Mouse (Mus musculus) Muller cell, postnatal 12 days (primary cell): Measurements from ENCODE around the gene Ttc7b.

Source experiments
- DNase-seq: peaks from one replicate; pipeline ENCODE4 v3.0.0-alpha.2; 2015; ENCODE audit errors: inconsistent ontology term

The Ttc7b gene

DNA sequence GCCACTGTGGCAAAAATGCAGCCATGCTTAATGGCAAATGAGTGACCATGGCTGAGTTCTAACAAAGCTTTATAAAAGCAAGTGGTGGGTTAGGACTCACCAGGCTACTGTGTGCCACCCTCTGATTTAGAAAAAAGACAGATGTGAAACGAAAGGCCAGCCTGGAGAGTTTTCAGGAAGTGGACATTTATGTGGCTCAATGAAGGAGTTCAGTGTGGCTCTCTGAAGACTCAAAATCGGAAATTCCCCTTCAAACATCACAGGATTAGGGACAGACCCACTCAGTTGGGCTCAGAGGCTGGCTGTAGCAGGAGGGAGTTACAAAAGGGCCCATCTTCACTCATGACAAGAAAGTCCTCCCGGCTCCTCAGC lies 243.1 kb downstream of the Ttc7b start:
- DNase-seq: no peak

DNA sequence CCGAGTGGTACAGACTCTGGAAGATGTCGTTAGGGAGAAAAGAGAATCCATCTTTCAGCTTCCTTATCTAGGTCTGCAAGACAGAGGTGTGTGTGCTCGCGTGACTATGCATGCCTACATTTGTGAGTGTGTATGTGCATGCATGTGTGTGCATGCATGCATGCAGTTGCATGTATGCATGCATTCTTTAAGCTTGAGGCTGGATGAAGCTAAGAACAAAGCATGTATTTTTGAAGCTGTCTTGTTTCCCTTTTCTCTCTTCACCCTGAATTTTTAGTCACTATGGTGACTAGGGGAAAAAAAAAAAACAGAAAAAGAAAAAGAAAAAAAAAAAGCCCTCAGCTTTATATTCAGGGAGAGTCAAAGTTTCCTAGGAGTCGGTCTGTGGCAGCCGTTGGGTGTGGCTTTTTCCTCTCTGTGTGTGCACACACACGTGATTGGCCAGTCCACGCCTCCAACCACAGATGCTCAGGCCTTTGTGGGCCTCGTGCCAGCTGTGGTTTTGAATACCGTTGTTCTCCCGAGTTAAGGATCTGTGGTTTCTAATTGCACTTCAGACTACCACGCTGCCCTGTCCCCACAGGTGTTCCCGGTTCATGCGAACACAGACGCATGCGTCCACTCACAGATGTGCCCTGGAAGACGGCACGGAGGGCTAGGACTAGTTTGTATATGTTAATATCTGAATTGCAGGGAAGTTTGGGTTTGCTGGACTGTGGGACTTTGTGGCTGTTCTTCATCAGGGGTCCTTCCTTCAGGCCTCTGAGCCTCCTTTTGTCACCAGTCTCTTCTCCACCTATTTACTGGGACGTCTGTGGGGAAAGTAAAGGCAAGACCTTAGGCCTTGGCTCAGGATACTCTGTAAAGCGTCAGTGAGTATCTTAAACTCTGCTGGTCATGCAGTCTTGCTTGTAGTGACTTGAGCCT lies 243.8 kb downstream of the Ttc7b start:
- DNase-seq: peak; percentile 79

DNA sequence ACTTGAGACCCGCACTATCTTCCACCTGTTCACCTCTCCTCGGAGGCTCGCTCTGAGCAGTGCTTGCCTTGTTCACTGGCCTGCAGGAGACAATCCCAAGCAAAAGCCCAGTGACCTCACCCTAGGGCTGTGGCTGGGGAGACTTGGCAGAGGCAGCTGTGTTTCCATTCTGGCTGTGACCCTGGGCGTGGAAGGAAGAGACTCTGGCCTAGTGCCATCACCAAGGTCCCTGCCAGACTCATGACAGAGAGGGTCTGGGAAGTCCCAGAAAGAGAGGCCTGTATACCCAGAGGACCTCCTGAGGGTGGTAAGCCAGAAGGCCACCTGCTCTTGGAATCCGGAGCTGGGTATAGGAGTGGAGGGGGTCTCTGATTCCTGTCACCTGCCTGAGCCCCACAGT lies 244.8 kb downstream of the Ttc7b start:
- DNase-seq: peak; percentile 83

DNA sequence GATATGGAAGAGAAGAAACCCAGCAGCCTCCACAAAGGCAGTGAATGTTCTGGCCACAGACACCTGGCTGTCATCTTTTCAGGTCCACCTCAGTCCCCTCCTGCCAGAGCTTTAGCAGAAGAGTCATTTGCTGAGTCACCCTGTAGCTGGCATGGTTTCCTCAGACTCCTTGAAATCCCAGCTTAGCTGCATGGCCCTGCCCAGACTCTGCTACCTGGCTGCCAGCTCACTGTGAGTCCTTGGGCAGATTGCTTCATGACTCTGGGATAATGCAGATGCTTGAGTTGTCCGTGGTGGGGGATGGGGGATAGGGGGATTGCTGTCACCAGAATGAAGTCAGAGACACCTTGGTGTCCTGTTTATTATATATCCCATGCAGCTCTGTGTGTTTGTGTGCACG lies 247.6 kb downstream of the Ttc7b start:
- no peak for DNase-seq

DNA sequence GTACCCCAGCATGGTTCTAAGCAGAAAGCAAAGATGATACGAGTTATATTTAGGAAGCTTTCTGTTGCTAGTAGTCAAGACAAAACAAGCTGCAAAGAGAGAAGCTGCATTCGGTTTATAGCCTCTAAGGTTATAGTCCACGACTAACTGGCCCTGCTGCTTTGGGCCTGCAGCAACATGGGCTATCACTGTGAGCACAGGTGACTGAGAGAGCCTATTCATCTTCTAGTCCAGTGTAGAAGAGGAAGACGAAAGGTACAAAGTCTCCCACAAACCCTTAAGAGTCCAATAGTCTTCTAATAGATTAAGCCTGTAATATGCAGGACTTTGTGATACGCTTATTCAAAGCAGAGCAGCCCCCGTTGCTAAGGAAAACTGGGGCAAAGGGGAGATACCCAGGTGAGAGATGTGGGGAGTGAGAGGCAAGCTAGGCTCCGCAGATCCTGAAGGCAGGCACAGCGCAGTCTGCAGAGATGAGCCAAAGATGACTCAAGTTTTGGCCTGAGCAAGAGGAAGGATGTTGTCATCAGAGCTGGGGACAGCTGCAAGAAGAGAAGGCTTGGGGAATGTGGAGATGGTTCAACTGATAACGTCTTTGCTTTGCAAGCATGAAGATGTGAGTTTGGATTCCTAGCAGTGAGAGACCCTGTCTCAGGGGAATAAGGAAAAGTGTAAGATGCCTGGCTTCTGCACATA lies 250.5 kb downstream of the Ttc7b start:
- no peak for DNase-seq

DNA sequence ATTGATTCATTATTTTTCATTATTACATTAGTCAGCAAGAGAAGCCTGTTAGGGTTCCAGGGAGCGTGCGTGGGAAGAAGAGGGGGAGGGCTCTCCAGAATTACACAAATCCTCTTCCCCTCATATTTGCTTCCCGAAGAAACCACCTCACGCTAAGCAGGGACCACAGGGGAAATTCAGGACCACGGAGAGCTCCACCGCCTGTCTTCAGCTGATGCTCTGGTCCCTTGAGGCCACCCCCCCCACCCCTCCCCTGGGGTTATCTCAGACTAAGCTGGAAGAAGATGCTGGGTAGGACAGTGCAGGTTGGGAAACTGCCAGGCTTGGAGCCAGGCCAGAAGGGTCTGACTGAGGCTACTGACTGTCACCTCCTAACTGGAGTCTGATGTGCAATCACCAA lies 252.6 kb downstream of the Ttc7b start:
- DNase-seq: peak; percentile 79

DNA sequence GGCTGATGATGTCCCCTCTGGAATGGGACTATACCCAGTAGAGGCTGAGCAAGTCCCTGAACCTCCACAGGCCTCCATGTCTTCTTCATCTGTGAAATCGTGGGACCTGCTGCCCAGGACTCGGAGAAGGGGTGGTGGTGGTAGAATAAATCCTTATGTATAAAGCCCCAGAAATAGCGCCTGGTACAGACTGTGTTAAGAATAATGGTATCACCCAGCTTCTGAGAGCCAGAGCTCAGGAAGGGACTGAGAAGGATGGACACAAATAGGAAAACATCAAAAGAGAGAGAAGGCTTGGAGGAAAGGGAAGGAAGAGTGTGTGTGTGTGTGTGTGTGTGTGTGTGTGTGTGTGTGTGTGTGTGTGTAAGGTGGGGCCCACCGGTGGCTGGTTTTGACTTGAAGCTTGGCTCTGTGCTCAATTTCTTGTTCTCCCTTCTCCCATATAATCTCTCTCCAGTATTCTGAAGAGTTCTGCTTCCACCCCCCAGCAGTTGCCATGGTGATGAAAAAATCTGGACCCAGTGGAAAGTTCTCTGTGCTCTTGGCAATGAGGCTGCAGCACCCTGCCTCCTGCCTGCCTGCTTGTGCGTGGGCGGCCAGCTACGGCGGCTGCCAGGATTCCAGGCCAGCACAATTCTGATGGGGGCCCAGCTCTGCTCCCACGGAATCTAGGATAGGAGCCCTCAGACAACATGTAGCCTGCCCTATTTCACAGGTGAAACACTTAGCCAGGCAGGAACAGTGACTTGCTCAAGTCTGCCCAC lies 254.9 kb downstream of the Ttc7b start:
- DNase-seq: peak; percentile 83

DNA sequence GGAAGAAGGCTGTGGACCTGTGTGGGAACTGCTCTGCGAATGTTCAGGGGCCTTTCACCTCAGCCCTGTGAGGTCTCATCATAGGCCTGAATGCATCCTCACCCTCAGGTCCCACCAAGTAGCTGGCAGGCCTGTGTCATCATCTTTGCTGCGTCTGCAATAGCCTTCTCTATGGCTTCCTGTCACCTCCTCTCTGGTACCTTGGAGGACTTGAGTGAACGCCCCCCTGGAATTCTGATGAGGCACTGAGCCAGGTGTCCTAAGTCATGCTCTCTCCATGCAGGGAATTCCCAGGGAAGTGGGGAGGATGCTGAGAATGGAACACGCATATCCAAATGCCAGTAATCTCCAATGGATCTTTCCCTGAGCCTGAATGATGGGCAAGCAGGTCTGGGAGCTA lies 255.7 kb downstream of the Ttc7b start:
- DNase-seq: no peak

DNA sequence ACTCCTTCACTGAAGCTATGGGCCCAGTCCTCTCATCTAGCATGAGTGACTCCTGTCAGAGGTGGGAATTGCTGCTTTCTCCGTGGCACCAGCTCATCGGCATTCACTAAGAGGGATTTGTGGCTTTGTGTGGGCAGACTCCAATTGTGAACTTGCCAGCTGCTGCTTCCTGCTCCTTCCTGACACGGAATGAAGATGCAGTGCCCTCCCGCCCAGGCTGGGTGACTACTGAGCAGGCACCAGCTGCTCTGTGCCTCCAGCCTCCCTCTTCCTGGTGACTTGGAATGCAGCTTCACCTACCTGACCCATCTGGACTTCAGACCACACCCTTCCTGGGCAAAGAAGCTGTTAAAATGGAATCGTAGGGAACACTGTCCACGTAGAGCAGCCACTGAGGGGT lies 257.8 kb downstream of the Ttc7b start:
- peak; percentile 45 for DNase-seq

DNA sequence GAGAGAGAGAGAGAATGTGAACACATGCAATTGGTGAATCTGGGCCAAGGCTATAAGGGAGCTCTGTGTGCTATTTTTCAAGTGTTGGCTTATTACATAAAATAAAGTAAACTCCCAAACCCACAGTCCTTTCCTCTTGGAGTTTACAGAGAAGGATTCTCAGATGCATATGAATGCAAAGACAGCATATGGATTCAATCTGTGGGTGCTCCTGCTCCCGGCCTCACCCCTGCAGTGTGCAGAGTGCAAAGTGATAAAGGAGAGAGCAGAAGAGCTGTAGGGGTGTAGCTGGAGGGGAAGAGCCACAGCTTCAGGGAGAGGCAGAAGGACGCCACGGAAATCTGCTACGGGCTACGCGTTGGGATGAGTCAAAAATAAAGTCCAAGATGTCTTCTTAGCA lies 258.9 kb downstream of the Ttc7b start:
- DNase-seq: no peak

DNA sequence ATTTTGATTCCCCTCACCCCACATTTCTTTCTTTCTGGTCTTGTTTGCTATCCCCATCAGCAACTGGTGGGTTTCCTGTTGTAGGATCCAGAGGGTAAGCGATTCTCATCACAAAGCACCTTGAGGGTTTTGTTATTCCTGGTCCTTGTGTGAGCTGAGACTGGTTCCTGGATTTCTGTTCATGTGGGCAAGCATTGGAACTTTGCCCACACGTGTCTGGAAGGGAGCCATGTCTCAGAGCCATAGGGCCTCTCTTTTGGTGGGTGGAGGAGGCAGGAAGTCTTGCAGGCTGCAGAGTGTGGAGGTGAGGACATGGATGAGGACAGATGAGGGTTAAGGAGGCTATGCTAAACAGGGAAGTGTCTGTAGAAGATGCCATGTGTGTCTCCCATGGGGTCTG lies 260.5 kb downstream of the Ttc7b start:
- no peak for DNase-seq

DNA sequence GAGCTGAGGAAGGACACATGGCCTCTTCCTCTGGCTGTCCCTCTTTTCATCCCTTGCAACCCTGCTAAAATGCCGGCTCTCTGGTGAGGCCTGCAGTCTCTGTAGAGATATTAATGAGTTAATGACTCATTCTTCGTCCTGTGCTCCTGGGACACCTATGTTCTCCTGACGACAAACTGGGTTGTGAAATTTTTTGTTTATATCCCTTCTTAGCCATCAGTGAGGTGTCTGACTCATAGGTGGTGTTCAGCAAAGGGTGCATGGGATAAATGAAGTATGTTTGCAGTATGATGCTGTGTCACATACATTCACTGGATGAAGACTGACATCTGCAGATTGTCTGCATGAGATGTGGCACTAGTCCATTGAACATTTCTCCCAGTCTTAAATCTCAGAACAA lies 262.8 kb downstream of the Ttc7b start:
- DNase-seq: no peak

DNA sequence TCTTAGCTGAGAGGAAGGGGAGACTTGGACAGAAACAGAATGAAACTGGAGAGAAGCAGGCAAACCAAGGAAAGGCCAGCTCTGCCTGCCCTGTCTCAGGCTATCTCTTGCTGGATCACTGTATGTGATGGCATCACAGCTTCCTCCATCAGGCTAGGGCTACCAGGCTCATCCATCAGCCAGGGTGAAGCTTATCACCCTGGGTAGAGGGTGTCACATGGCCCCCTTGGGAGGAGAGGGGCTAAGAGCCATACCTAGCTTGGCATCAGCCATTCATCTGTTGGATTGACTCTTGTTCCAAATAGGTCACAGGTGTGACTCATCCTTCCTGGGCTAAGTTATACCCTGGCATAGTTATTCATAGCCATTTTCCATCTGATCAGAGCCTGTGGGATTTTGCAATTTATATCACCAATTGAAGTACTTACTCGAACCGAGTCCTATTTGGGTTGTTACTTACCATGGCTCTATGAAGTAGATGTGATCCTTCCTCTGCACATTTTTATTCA lies 265.1 kb downstream of the Ttc7b start:
- no peak for DNase-seq

DNA sequence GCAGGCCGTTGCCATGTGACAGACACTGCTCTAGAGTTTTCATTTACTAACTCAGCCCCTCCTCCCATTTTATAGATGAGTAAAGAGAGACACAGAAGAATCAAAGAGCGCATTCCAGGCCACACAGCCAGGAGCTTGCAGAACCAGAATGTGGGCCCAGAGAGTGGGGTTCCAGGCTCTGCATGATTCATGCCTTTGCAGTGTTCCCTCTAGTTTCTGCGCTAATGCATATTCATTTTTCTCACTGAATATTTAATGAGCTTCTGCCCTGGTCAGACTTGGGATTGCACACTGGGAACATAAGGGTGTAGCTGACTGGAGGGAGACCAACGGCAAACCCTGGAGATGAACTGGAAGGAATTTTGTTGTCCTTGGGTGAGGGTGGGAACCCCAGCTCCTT lies 266.2 kb downstream of the Ttc7b start:
- no peak for DNase-seq
